Mouse (Mus musculus) MEL (cell line): Measurements from ENCODE around the gene Cc2d1a. TPM values are rescaled to one million over a fixed set of nuclear protein-coding genes. Genes with fewer than 3 reads are reported as not detected.

Experiments used
- DNase-seq: peaks from one replicate; pipeline ENCODE4 v3.0.0; 2011; ENCODE audit warnings: low read depth, low spot score
- H3K27ac ChIP-seq: 2 replicates; pipeline ENCODE4 v1.5.1; 2012; ENCODE audit warnings: low read depth, mild to moderate bottlenecking, control low read depth, low read length, moderate library complexity; ENCODE audit not compliant: control insufficient read depth
- H3K27me3 ChIP-seq, 2 experiments: fragments of 150-350 bp in 1 of 2; sonication (generic) in 1 of 2; 2 replicates each; pipeline ENCODE4 v1.6.1; 2012; ENCODE audit warnings: low read length in 2 of 2, mild to moderate bottlenecking in 2 of 2, improper control_type of control experiment in 1 of 2, moderate library complexity in 1 of 2; ENCODE audit not compliant: insufficient read depth in 2 of 2, control insufficient read depth in 1 of 2
- H3K36me3 ChIP-seq, 2 experiments: 2 replicates each; pipeline ENCODE4 v1.6.1; 2012 to 2014; ENCODE audit warnings: low read length in 2 of 2, improper control_type of control experiment in 1 of 2, inconsistent platforms in 1 of 2, mild to moderate bottlenecking in 1 of 2; ENCODE audit not compliant: insufficient read depth in 2 of 2, control insufficient read depth in 1 of 2
- H3K4me1 ChIP-seq, 2 experiments: fragments of 150-350 bp in 1 of 2; sonication (generic) in 1 of 2; 2 replicates each; pipeline ENCODE4 v1.6.1; 2012; ENCODE audit warnings: low read length in 2 of 2, improper control_type of control experiment in 1 of 2, mild to moderate bottlenecking in 1 of 2; ENCODE audit not compliant: insufficient read depth in 2 of 2, control insufficient read depth in 1 of 2
- H3K4me3 ChIP-seq, 2 experiments: fragments of 150-350 bp in 1 of 2; sonication (generic) in 1 of 2; 2 replicates each; pipeline ENCODE4 v1.5.1; 2012; ENCODE audit warnings: low read depth in 2 of 2, low read length in 2 of 2, mild to moderate bottlenecking in 2 of 2, moderate library complexity in 2 of 2, control low read depth in 1 of 2, improper control_type of control experiment in 1 of 2; ENCODE audit not compliant: control insufficient read depth in 1 of 2, insufficient read depth in 1 of 2
- H3K79me2 ChIP-seq: 2 replicates; pipeline ENCODE4 v1.6.1; 2012; ENCODE audit warnings: mild to moderate bottlenecking, low read length, moderate library complexity; ENCODE audit not compliant: control insufficient read depth, poor library complexity, insufficient read depth
- H3K9ac ChIP-seq: 2 replicates; pipeline ENCODE4 v1.6.1; 2012; ENCODE audit warnings: low read depth, mild to moderate bottlenecking, control low read depth, low read length, moderate library complexity; ENCODE audit not compliant: control insufficient read depth, poor library complexity, severe bottlenecking
- H3K9me3 ChIP-seq: fragments of 150-350 bp; sonication (generic); replicated peaks from 2 replicates; pipeline ENCODE4 v1.6.1; 2012; ENCODE audit warnings: mild to moderate bottlenecking, low read length, improper control_type of control experiment, moderate library complexity; ENCODE audit not compliant: insufficient read depth
- CHD1 ChIP-seq: IDR thresholded peaks from 2 replicates; pipeline ENCODE4 v1.6.1; 2012; ENCODE audit warnings: low read depth, mild to moderate bottlenecking, inconsistent platforms, low read length, improper control_type of control experiment
- CHD2 ChIP-seq: IDR thresholded peaks from 2 replicates; pipeline ENCODE4 v1.6.1; 2011; ENCODE audit warnings: low read length, improper control_type of control experiment
- CTCF ChIP-seq, 3 experiments: IDR thresholded peaks in 2 of 3; conservative IDR thresholded peaks in 1 of 3; 2 replicates each; pipeline ENCODE4 v1.5.1; 2011 to 2012; ENCODE audit warnings: low read length in 3 of 3, low read depth in 2 of 3, mild to moderate bottlenecking in 2 of 3, improper control_type of control experiment in 1 of 3, inconsistent platforms in 1 of 3, mixed read lengths in 1 of 3, moderate library complexity in 1 of 3; ENCODE audit not compliant: control insufficient read depth in 1 of 3, insufficient read depth in 1 of 3, poor library complexity in 1 of 3, severe bottlenecking in 1 of 3
- ELF1 ChIP-seq: IDR thresholded peaks from 2 replicates; pipeline ENCODE4 v1.6.1; 2014; ENCODE audit warnings: low read depth, mild to moderate bottlenecking, inconsistent platforms, low read length, improper control_type of control experiment, moderate library complexity
- ETS1 ChIP-seq: IDR thresholded peaks from 2 replicates; pipeline ENCODE4 v1.6.1; 2012; ENCODE audit warnings: low read depth, mild to moderate bottlenecking, inconsistent platforms, low read length, improper control_type of control experiment, moderate library complexity
- HCFC1 ChIP-seq: IDR thresholded peaks from 2 replicates; pipeline ENCODE4 v1.6.1; 2012; ENCODE audit warnings: low read depth, mild to moderate bottlenecking, inconsistent platforms, low read length, improper control_type of control experiment, moderate library complexity
- MYB ChIP-seq: IDR thresholded peaks from 2 replicates; pipeline ENCODE4 v1.6.1; 2011; ENCODE audit warnings: mild to moderate bottlenecking, low read depth, low read length, improper control_type of control experiment
- MYC ChIP-seq: IDR thresholded peaks from 2 replicates; pipeline ENCODE4 v1.6.1; 2011; ENCODE audit warnings: low read depth, mild to moderate bottlenecking, low read length, improper control_type of control experiment, moderate library complexity
- NELFE ChIP-seq: IDR thresholded peaks from 2 replicates; pipeline ENCODE4 v1.6.1; 2011; ENCODE audit warnings: low read depth, low read length, improper control_type of control experiment
- RAD21 ChIP-seq: IDR thresholded peaks from 2 replicates; pipeline ENCODE4 v1.6.1; 2011; ENCODE audit warnings: mild to moderate bottlenecking, low read depth, low read length, improper control_type of control experiment
- RCOR1 ChIP-seq: IDR thresholded peaks from 2 replicates; pipeline ENCODE4 v1.6.1; 2012; ENCODE audit warnings: low read depth, mild to moderate bottlenecking, inconsistent platforms, low read length, improper control_type of control experiment
- SMC3 ChIP-seq: IDR thresholded peaks from 2 replicates; pipeline ENCODE4 v1.6.1; 2011; ENCODE audit warnings: low read depth, low read length, improper control_type of control experiment
- TAL1 ChIP-seq: IDR thresholded peaks from 2 replicates; pipeline ENCODE4 v1.6.1; 2012; ENCODE audit warnings: mild to moderate bottlenecking, inconsistent platforms, low read length, moderate library complexity, mixed read lengths
- TCF12 ChIP-seq: IDR thresholded peaks from 2 replicates; pipeline ENCODE4 v1.6.1; 2014; ENCODE audit warnings: low read depth, mild to moderate bottlenecking, inconsistent platforms, low read length, improper control_type of control experiment, moderate library complexity
- UBTF ChIP-seq: IDR thresholded peaks from 2 replicates; pipeline ENCODE4 v1.6.1; 2012; ENCODE audit warnings: low read depth, mild to moderate bottlenecking, inconsistent platforms, low read length, improper control_type of control experiment, moderate library complexity, borderline replicate concordance; ENCODE audit not compliant: insufficient read depth
- USF1 ChIP-seq: IDR thresholded peaks from 2 replicates; pipeline ENCODE4 v1.6.1; 2014; ENCODE audit warnings: low read depth, mild to moderate bottlenecking, inconsistent platforms, low read length, improper control_type of control experiment, moderate library complexity
- USF2 ChIP-seq, 2 experiments: IDR thresholded peaks; 2 replicates each; pipeline ENCODE4 v1.6.1; 2011 to 2012; ENCODE audit warnings: improper control_type of control experiment in 2 of 2, low read length in 2 of 2, borderline replicate concordance in 1 of 2, inconsistent platforms in 1 of 2, low read depth in 1 of 2, mild to moderate bottlenecking in 1 of 2; ENCODE audit not compliant: insufficient read depth in 1 of 2
- ZKSCAN1 ChIP-seq: IDR thresholded peaks from 2 replicates; pipeline ENCODE4 v1.6.1; 2012; ENCODE audit warnings: low read depth, mild to moderate bottlenecking, inconsistent platforms, low read length, improper control_type of control experiment, moderate library complexity
- ZMIZ1 ChIP-seq: IDR thresholded peaks from 2 replicates; pipeline ENCODE4 v1.6.1; 2012; ENCODE audit warnings: low read depth, mild to moderate bottlenecking, inconsistent platforms, low read length, improper control_type of control experiment, moderate library complexity
- ZNF384 ChIP-seq: IDR thresholded peaks from 2 replicates; pipeline ENCODE4 v1.6.1; 2012; ENCODE audit warnings: low read depth, mild to moderate bottlenecking, inconsistent platforms, low read length, improper control_type of control experiment
- polyA plus RNA-seq, 2 experiments: library from polyadenylated mRNA; stranded (reverse) in 1 of 2; unstranded in 1 of 2; fragments of >175 nt in 1 of 2; fragments of >200 nt in 1 of 2; gene quantifications; 2 replicates each; pipeline versions ENCODE4 v1.2.1 to v1.2.4; 2012; ENCODE audit warnings: low replicate concordance in 2 of 2, low read depth in 1 of 2; ENCODE audit not compliant: insufficient read length in 2 of 2, insufficient read depth in 1 of 2, missing spikeins in 1 of 2
- total RNA-seq: library from RNA; depleted of rRNA; stranded (reverse); fragments of 300-350 nt; gene quantifications from 2 replicates; pipeline ENCODE4 v1.2.3, GENCODE M21; 2012

The Cc2d1a gene
- total and polyA plus RNA-seq, 3 experiments, result 9.1 to 18.7 TPM; not detected in 1

GRCm38 (mm10) chr8:84177405-84177804, 29.7 kb upstream of the Cc2d1a start:
- Histone ChIP-seq H3K4me3 (no peak overlapping the region), H3K27ac (no peak overlapping the region), H3K36me3 (no peaks in the 10 kb centered on the region; a peak in 1 of 4 replicates), H3K9ac (no peak overlapping the region), H3K9me3 (no peaks in the 10 kb centered on the region), H3K27me3 (no peaks in the 10 kb centered on the region), H3K79me2 (no peaks in the 10 kb centered on the region), H3K4me1 (no peaks in the 10 kb centered on the region)
- no peak for DNase-seq
- TF ChIP-seq ETS1 (no peak), ELF1 (no peak), ZMIZ1 (no peak), UBTF (no peak), USF1 (no peak), MYC (no peak), ZKSCAN1 (no peak), MYB (no peak), ZNF384 (no peak), CHD1 (no peak), RCOR1 (no peak)

GRCm38 (mm10) chr8:84176560-84176959, 28.8 kb upstream of the Cc2d1a start:
- Histone ChIP-seq H3K4me1 (no peaks in the 10 kb centered on the region), H3K27me3 (no peaks in the 10 kb centered on the region), H3K27ac (no peak overlapping the region), H3K4me3 (no peak overlapping the region), H3K9me3 (no peaks in the 10 kb centered on the region), H3K36me3 (no peaks in the 10 kb centered on the region; a peak in 1 of 4 replicates), H3K79me2 (no peaks in the 10 kb centered on the region), H3K9ac (no peak overlapping the region)
- DNase-seq, result no peak
- TF ChIP-seq CHD2 (no peak), RAD21 (no peak), TAL1 (no peak), HCFC1 (no peak), NELFE (no peak), ZMIZ1 (no peak), USF2 (IDR thresholded peaks at IDR 0.05; ENCODE audit: borderline replicate concordance in 1 of 2, insufficient read depth in 1 of 2, low read depth in 1 of 2, low read length in 2 of 2) (no peak), SMC3 (no peak), TCF12 (no peak), MYB (no peak), CTCF (IDR thresholded peaks at IDR 0.05 in 2 of 3, conservative IDR thresholded peaks at IDR 0.05 in 1 of 3; ENCODE audit: control insufficient read depth in 1 of 3, insufficient read depth in 1 of 3, low read depth in 2 of 3, low read length in 3 of 3, poor library complexity in 1 of 3, severe bottlenecking in 1 of 3) (no peak)
